In genomic region chr7:131122210-131122807, GRCm38 (mm10) we compare ENCODE assay signal across 34 mouse cellular contexts. TPM values are rescaled to one million over a fixed set of nuclear protein-coding genes. Genes with fewer than 3 reads are reported as not detected.
DNase-seq lines count a peak whose midpoint lies in the region; TF ChIP-seq lines count a peak whose summit lies in the region.
"Had no signal": no experiment of that assay in that cellular context is flagged by ENCODE, and none has a peak within 500 bp of the region (broad histone marks: within the 10 kb centered on the region; RNA-seq: fewer than 3 reads in every experiment).

No protein-coding gene starts in this region.

- no peaks in the 10 kb centered on the region for H3K4me1 ChIP-seq in cortical plate, adult 2 months (ENCODE audit: control insufficient read depth, insufficient read depth, low read length)
- H3K4me1 ChIP-seq: embryonic facial prominence, embryonic 10.5 days; neural tube, embryonic 13.5 days had no signal

- H3K27ac ChIP-seq in layer of hippocampus, adult 2 months, result no peak overlapping the region
- H3K27ac ChIP-seq in cortical plate, adult 2 months (ENCODE audit: insufficient read depth, low read length), result no peak overlapping the region
- H3K27ac ChIP-seq: embryonic facial prominence, embryonic 10.5 days; hindbrain, embryonic 14.5 days; neural tube, embryonic 13.5 days had no signal

- peak; percentile 66 for TF ChIP-seq CTCF in layer of hippocampus, adult 2 months (conservative IDR thresholded peaks at IDR 0.05)
- peak; percentile 59 for TF ChIP-seq CTCF in cortical plate, adult 2 months (IDR thresholded peaks at IDR 0.05; ENCODE audit: extremely low read depth, insufficient read depth, low read length)

- H3K4me3 ChIP-seq in layer of hippocampus, adult 2 months, result no peak overlapping the region
- no peak overlapping the region for H3K4me3 ChIP-seq in cortical plate, adult 2 months (ENCODE audit: insufficient read depth, low read length)
- H3K4me3 ChIP-seq: embryonic facial prominence, embryonic 10.5 days; myocyte; neural tube, embryonic 13.5 days had no signal

- peak; percentile 25 to 27 for DNase-seq in cerebellum, postnatal 10 days
- no peak for DNase-seq in cerebellum, postnatal 4 days (ENCODE audit: low spot score in 2 of 2)
- no peak for DNase-seq in layer of hippocampus, adult 2 months (ENCODE audit: low spot score in 2 of 2)
- no peak for DNase-seq in layer of hippocampus, postnatal 25 days (ENCODE audit: extremely low spot score in 1 of 2, low spot score in 1 of 2)
- peak; percentile 36 to 42 for DNase-seq in right cerebral cortex, postnatal 10 days (ENCODE audit: low spot score in 2 of 2)
- no peak for DNase-seq in right cerebral cortex, postnatal 4 days
- no peak for DNase-seq in adrenal gland, postnatal 14 days
- DNase-seq: cerebellum, adult 11-12 months; cerebellum, postnatal 36 days; gastrocnemius, postnatal 14 days; heart, adult 18-20 months; heart, postnatal 36 days; kidney, adult 2 months; kidney, postnatal 10 days; lung, postnatal 4 days; midbrain, embryonic 14.5 days had no signal

- no peak for TF ChIP-seq POLR2A in cortical plate, adult 2 months (IDR thresholded peaks at IDR 0.05; ENCODE audit: extremely low read depth, insufficient read depth, low read length)

RNA-seq across cellular contexts. Expression of gene 4933402N03Rik, which starts 23.8 kb away (rescaled TPM):
- not detected for total RNA-seq in layer of hippocampus, adult 2 months (2021)
- total RNA-seq in layer of hippocampus, postnatal 25 days (2021), result not detected
- not detected in 2 replicates for polyA plus RNA-seq in cortical plate, adult 2 months (2012; rRNA removed)
- total RNA-seq in adrenal gland, postnatal 14 days (2021), result not detected in 2 replicates
- total RNA-seq: adrenal gland, postnatal 4 days; gastrocnemius, postnatal 14 days; heart, adult 18-20 months; heart, postnatal 36 days; layer of hippocampus, adult 8-10 months; left cerebral cortex, adult 8-10 months; liver, adult 2 months; megakaryocyte-erythroid progenitor cell, adult 5-6 weeks had no signal
- polyA plus RNA-seq: embryonic facial prominence, embryonic 10.5 days; forebrain, embryonic 16.5 days; heart, embryonic 14.5 days; hindbrain, embryonic 14.5 days; intestine, embryonic 14.5 days; kidney, adult 2 months; limb, embryonic 11.5 days; liver, adult 2 months; liver, embryonic 16.5 days; lung, embryonic 16.5 days; midbrain, embryonic 14.5 days; myocyte; neural tube, embryonic 13.5 days; spleen, adult 2 months; urinary bladder, adult 2 months had no signal

RNA-seq across cellular contexts. Expression of gene 5430419D17Rik, which starts 51.9 kb away (rescaled TPM):
- total RNA-seq in layer of hippocampus, adult 2 months (2021), result under 1 TPM in 1 of 2 experiments, not detected in 1; 0.05 TPM
- not detected for total RNA-seq in layer of hippocampus, postnatal 25 days (2021)
- 0.04 TPM in 2 replicates for polyA plus RNA-seq in cortical plate, adult 2 months (2012; rRNA removed)
- not detected in 2 replicates for total RNA-seq in adrenal gland, postnatal 14 days (2021)
- total RNA-seq: gastrocnemius, postnatal 14 days; left cerebral cortex, adult 8-10 months; liver, adult 2 months; megakaryocyte-erythroid progenitor cell, adult 5-6 weeks had no signal
- polyA plus RNA-seq: embryonic facial prominence, embryonic 10.5 days; forebrain, embryonic 16.5 days; intestine, embryonic 14.5 days; kidney, adult 2 months; limb, embryonic 11.5 days; liver, adult 2 months; liver, embryonic 16.5 days; midbrain, embryonic 14.5 days; neural tube, embryonic 13.5 days; urinary bladder, adult 2 months had no signal

Comparison
In these comparisons a context has a peak if more than half of its experiments do, and no peak if none do; other contexts are left out.
1. DNase-seq: peak in cerebellum, postnatal 10 days (2 of 2) and right cerebral cortex, postnatal 10 days (2 of 2); none in cerebellum, postnatal 4 days (0 of 2), layer of hippocampus, adult 2 months (0 of 2), layer of hippocampus, postnatal 25 days (0 of 2), right cerebral cortex, postnatal 4 days (single experiment) and adrenal gland, postnatal 14 days (single experiment).